Comparison of ENCODE assay signal across 8 mouse cellular contexts in genomic region chr9:22260092-22260422, GRCm38 (mm10). TPM values are rescaled to one million over a fixed set of nuclear protein-coding genes. Genes with fewer than 3 reads are reported as not detected.
DNase-seq lines count a peak whose midpoint lies in the region; ATAC-seq and TF ChIP-seq lines count a peak whose summit lies in the region.

No protein-coding gene starts in this region.

- no peaks in the 10 kb centered on the region for H3K27me3 ChIP-seq in liver, embryonic 11.5 days (replicated peaks; ENCODE audit: control insufficient read depth, insufficient read depth, low read length)
- H3K27me3 ChIP-seq in intestine, embryonic 16.5 days (replicated peaks; ENCODE audit: control insufficient read depth, insufficient read depth, low read length): no peaks in the 10 kb centered on the region
- no peaks in the 10 kb centered on the region for H3K27me3 ChIP-seq in neural tube, embryonic 12.5 days (replicated peaks)

- no peaks in the 10 kb centered on the region for H3K4me1 ChIP-seq in liver, embryonic 11.5 days (replicated peaks; ENCODE audit: control insufficient read depth, insufficient read depth, low read length)
- H3K4me1 ChIP-seq in embryonic fibroblast, embryonic 13.5 days (ENCODE audit: control insufficient read depth, insufficient read depth, low read length): no peaks in the 10 kb centered on the region; the same call in 1 of the 2 replicates
- H3K4me1 ChIP-seq in intestine, embryonic 16.5 days (ENCODE audit: control insufficient read depth, insufficient read depth, low read length): no peaks in the 10 kb centered on the region; the same call in 1 of the 2 replicates
- H3K4me1 ChIP-seq in neural tube, embryonic 12.5 days: no peaks in the 10 kb centered on the region

- peak overlapping the region; percentile 82; the same call in 1 of the 2 replicates for H3K9ac ChIP-seq in liver, embryonic 11.5 days (ENCODE audit: low read depth, low read length)
- no peak overlapping the region for H3K9ac ChIP-seq in intestine, embryonic 16.5 days (ENCODE audit: low read depth, low read length)
- H3K9ac ChIP-seq in neural tube, embryonic 12.5 days: no peak overlapping the region

- H3K9me3 ChIP-seq in liver, embryonic 11.5 days (ENCODE audit: control insufficient read depth, low read length): peaks cover 3% of the 10 kb centered on the region; the same call in 1 of the 2 replicates
- no peaks in the 10 kb centered on the region; the same call in 1 of the 2 replicates for H3K9me3 ChIP-seq in intestine, embryonic 16.5 days (ENCODE audit: control insufficient read depth, low read length)
- peaks cover 7% of the 10 kb centered on the region; the same call in 1 of the 2 replicates for H3K9me3 ChIP-seq in neural tube, embryonic 12.5 days

- H3K36me3 ChIP-seq in liver, embryonic 11.5 days (ENCODE audit: control insufficient read depth, insufficient read depth, low read length): peaks cover 14% of the 10 kb centered on the region
- H3K36me3 ChIP-seq in intestine, embryonic 16.5 days (ENCODE audit: control insufficient read depth, insufficient read depth, low read length): peaks cover 6% of the 10 kb centered on the region; the same call in 1 of the 2 replicates
- peaks cover 15% of the 10 kb centered on the region for H3K36me3 ChIP-seq in neural tube, embryonic 12.5 days

- H3K27ac ChIP-seq in liver, embryonic 11.5 days (ENCODE audit: low read depth, low read length): no peak overlapping the region
- no peak overlapping the region for H3K27ac ChIP-seq in embryonic fibroblast, embryonic 13.5 days (ENCODE audit: insufficient read depth, low read length)
- no peak overlapping the region for H3K27ac ChIP-seq in intestine, embryonic 16.5 days (ENCODE audit: low read length)
- no peak overlapping the region for H3K27ac ChIP-seq in neural tube, embryonic 12.5 days

- H3K4me3 ChIP-seq in liver, embryonic 11.5 days (ENCODE audit: low read depth, low read length): peak overlapping the region; percentile 87
- H3K4me3 ChIP-seq in embryonic fibroblast, embryonic 13.5 days (ENCODE audit: insufficient read depth, low read length): peak overlapping the region; percentile 41
- H3K4me3 ChIP-seq in intestine, embryonic 16.5 days (ENCODE audit: low read length): peak overlapping the region; percentile 74
- H3K4me3 ChIP-seq in neural tube, embryonic 12.5 days: peak overlapping the region; percentile 60; the same call in 1 of the 2 replicates

- 25% methylated on average over 3 of the region's 3 CpGs for WGBS in liver, embryonic 11.5 days
- WGBS in intestine, embryonic 16.5 days: 26% methylated on average over 3 of the region's 3 CpGs
- WGBS in neural tube, embryonic 12.5 days: 34% methylated on average over 3 of the region's 3 CpGs

- ATAC-seq in liver, embryonic 11.5 days (replicated peaks; ENCODE audit: low FRiP score): no peak
- no peak for ATAC-seq in intestine, embryonic 16.5 days
- ATAC-seq in neural tube, embryonic 12.5 days (ENCODE audit: low FRiP score, low read depth): no peak

- TF ChIP-seq CTCF in embryonic fibroblast, embryonic 13.5 days (IDR thresholded peaks at IDR 0.05; ENCODE audit: borderline replicate concordance, insufficient read depth, low read length): no peak

- DNase-seq in liver, embryonic 11.5 days (ENCODE audit: low spot score): no peak
- no peak for DNase-seq in liver
- DNase-seq in layer of hippocampus, postnatal 14 days (ENCODE audit: low spot score in 2 of 2): no peak
- DNase-seq in adrenal gland, postnatal 14 days: no peak
- DNase-seq in ovary, postnatal 14 days (ENCODE audit: low spot score): no peak

- TF ChIP-seq POLR2A in embryonic fibroblast, embryonic 13.5 days (IDR thresholded peaks at IDR 0.05; ENCODE audit: low read depth, low read length): no peak

- H3K4me2 ChIP-seq in liver, embryonic 11.5 days: peak overlapping the region; percentile 85
- peak overlapping the region; percentile 54 for H3K4me2 ChIP-seq in intestine, embryonic 16.5 days (ENCODE audit: low read depth, low read length)
- H3K4me2 ChIP-seq in neural tube, embryonic 12.5 days (replicated peaks): peak overlapping the region; percentile 86

RNA-seq across cellular contexts. Expression of gene Zfp599, which starts 0.4 kb away (rescaled TPM):
- 4.8 and 5.0 TPM in 2 replicates for polyA plus RNA-seq in liver, embryonic 11.5 days (2014; fragmentation: Nextera tagmentation; extraction: Ambion mirVana)
- 3.3 and 3.6 TPM in 2 replicates for polyA plus RNA-seq in embryonic fibroblast, embryonic 13.5 days (2011; ENCODE audit: insufficient read length, low read depth, missing spikeins)
- polyA plus RNA-seq in intestine, embryonic 16.5 days (2015; fragmentation: Nextera tagmentation; extraction: Ambion mirVana): 3.1 and 3.9 TPM in 2 replicates
- polyA plus RNA-seq in neural tube, embryonic 12.5 days (2016; fragmentation: Nextera tagmentation; extraction: Ambion mirVana): 4.7 and 5.1 TPM in 2 replicates
- 1 to 10 TPM; 4.8 to 5.2 TPM for total RNA-seq in layer of hippocampus, postnatal 14 days (2021)
- total RNA-seq in adrenal gland, postnatal 14 days (2021): 0.96 and 1.4 TPM in 2 replicates

RNA-seq across cellular contexts. Expression of gene Zfp809, which starts 34.5 kb away (rescaled TPM):
- polyA plus RNA-seq in liver, embryonic 11.5 days (2014; fragmentation: Nextera tagmentation; extraction: Ambion mirVana): 16.9 and 19.7 TPM in 2 replicates
- 35.7 and 38.8 TPM in 2 replicates for polyA plus RNA-seq in embryonic fibroblast, embryonic 13.5 days (2011; ENCODE audit: insufficient read length, low read depth, missing spikeins)
- polyA plus RNA-seq in intestine, embryonic 16.5 days (2015; fragmentation: Nextera tagmentation; extraction: Ambion mirVana): 19.1 and 21.8 TPM in 2 replicates
- 10.6 and 10.8 TPM in 2 replicates for polyA plus RNA-seq in neural tube, embryonic 12.5 days (2016; fragmentation: Nextera tagmentation; extraction: Ambion mirVana)
- total RNA-seq in layer of hippocampus, postnatal 14 days (2021): 10 to 100 TPM; 19.2 to 20.6 TPM
- total RNA-seq in adrenal gland, postnatal 14 days (2021): 33.5 and 39.9 TPM in 2 replicates

RNA-seq across cellular contexts. Expression of gene Zfp810, which starts 47.4 kb away (rescaled TPM):
- 9.7 and 12.1 TPM in 2 replicates for polyA plus RNA-seq in liver, embryonic 11.5 days (2014; fragmentation: Nextera tagmentation; extraction: Ambion mirVana)
- 12.9 and 13.5 TPM in 2 replicates for polyA plus RNA-seq in embryonic fibroblast, embryonic 13.5 days (2011; ENCODE audit: insufficient read length, low read depth, missing spikeins)
- polyA plus RNA-seq in intestine, embryonic 16.5 days (2015; fragmentation: Nextera tagmentation; extraction: Ambion mirVana): 11.8 and 12.7 TPM in 2 replicates
- 36.3 and 38.8 TPM in 2 replicates for polyA plus RNA-seq in neural tube, embryonic 12.5 days (2016; fragmentation: Nextera tagmentation; extraction: Ambion mirVana)
- total RNA-seq in layer of hippocampus, postnatal 14 days (2021): 10 to 100 TPM; 16.0 to 22.6 TPM
- 8.0 and 10.2 TPM in 2 replicates for total RNA-seq in adrenal gland, postnatal 14 days (2021)
